Mouse (Mus musculus) testis, postnatal 14 days (tissue): ENCODE results near the gene Alpi.

Source experiments
- DNase-seq: peaks from one replicate; pipeline ENCODE4 v3.0.0; 2021; ENCODE audit warnings: low spot score

Gene Alpi

DNA sequence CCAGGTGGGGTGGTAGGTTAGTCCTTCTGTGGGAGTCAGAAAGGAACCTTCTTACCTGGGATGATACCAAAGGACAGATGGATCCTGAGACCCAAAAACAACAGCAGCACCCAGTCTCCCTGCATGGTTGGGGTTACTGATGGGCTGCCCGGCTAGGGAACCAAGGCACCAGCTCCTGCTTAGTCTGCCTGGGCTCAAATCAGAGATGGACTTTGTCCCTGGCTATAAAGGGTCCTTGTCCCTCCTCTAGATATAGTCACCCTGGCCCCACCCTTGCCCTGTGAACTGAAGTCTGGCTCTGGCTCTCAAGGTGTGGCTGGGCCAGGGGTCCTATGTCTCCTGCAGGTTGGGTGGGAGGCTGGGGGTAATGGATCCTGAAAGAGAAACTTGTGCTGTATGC, at the start of gene Alpi:
Gene Alpi, minus strand, starts transcription at position 196 of the 400 bp plus-strand sequence.
- DNase-seq = no peak

GRCm38 (mm10) chr1:87149422-87149821, 48.0 kb upstream of the Alpi start:
- DNase-seq = peak; percentile 39

DNA sequence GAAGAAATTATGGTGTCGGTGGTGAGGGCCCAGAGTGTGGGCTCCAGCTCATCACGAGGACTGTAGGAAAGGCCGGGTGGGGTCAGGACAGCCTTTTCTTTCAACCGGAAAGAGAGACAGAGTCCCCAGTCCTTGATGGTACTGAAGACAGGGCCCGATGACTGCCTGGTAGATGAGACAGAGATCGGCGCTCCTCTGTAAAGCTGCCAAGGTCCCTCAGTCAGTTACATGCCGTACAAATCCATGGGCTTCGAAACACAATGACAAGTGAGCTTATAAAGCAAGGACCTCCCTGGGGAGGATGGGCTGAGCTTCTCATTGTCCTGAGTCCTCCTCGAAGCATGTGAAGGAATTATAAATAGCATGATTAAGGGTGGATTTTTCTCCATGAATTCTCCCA, 41.7 kb upstream of the Alpi start:
- DNase-seq = no peak

DNA sequence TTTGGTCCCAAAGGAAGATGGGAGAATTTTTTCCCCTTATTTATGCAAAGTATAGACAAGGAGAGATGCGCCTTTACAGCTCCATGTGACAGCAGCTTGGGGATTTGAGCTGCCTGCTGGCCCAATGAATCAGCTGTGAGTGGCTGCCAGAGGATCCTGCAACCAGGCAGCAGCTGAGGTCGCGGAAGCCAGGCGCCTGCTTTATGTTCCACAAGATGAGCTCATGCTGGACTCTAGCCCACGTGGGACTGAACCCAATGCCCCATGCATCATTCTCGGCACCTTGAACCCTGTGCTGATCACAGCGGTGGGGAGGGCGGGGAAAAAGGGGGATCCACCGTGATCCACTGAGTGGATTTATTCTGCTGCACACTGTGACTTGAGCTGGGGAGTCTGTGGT, 41.0 kb upstream of the Alpi start:
- DNase-seq = no peak

GRCm38 (mm10) chr1:87141550-87141949, 40.1 kb upstream of the Alpi start:
- no peak for DNase-seq

- no peak for DNase-seq
Observed at GRCm38 (mm10) chr1:87131803-87132202, 30.4 kb upstream of the Alpi start.

DNA sequence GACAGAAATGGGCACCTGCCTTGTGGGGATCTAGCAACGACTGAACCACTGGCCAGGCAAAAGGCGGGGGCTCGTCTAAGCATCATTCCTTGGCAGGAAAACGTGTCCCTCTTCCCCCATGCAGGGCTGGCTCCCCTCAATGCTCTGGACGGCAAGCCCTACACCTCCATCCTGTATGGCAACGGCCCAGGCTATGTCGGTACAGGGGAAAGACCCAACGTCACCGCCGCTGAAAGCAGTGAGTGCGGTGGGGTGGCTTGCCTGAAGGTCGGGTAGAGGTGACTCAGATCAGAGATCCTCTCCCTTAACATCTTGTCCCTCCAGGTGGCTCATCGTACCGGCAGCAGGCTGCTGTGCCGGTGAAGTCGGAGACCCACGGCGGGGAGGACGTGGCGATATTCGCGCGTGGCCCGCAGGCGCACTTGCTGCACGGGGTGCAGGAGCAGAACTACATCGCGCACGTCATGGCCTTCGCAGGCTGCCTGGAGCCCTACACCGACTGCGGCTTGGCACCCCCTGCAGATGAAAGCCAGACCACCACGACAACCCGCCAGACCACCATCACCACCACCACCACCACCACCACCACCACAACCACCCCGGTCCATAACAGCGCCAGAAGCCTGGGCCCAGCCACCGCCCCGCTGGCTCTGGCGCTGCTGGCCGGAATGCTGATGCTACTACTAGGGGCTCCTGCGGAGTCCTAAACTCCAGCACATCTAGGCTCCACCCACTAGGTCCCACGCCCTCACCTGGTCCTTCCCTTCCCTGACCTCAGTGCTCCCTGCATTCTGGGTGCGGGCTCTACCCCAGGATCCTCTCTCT, 26.0 kb upstream of the Alpi start:
- no peak for DNase-seq

DNA sequence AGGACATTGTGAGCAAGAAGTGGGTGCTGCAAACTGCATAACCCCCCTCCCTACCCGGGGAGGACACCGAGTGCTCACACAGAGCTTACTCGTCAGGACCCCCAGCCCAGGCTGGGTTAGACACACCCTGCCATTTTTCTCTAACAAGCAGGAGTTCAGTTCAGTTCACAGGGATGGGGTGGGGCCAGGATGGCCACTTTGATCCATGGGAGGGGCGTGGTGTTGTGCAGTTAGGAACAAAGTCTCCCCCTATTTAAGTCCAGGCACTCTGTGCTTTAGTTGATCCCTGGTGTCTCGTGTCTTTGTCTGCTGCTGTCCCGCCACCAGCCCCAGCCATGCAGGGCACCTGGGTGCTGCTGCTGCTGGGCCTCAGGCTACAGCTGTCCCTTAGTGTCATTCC, 23.3 kb upstream of the Alpi start, which contains the start of gene Akp3:
Gene Akp3, plus strand, starts transcription at position 301 of the 400 bp plus-strand sequence.
- no peak for DNase-seq

- DNase-seq = no peak
Observed at GRCm38 (mm10) chr1:87114784-87115183, 13.4 kb upstream of the Alpi start.

GRCm38 (mm10) chr1:87111719-87112354, 10.4 kb upstream of the Alpi start:
- DNase-seq = peak; percentile 38

DNA sequence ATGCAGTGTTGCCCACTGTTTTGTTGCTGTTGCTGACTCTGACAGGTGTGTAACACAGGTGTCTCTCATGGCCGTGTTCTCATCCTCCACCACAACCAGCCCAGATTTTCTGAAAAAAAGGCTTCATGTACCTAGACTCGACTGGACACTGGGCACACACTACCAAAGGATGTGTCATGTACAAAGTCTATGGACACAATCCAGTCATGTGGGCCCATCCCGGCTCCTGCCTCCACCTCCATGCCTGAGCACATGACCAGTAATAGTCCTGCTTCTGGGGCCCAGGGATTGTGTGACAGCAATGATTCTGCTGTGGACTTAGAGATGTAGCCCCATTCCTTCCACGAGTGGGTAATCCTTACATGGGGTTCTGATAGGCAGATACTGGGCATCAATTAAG, 7.2 kb upstream of the Alpi start:
- no peak for DNase-seq

DNA sequence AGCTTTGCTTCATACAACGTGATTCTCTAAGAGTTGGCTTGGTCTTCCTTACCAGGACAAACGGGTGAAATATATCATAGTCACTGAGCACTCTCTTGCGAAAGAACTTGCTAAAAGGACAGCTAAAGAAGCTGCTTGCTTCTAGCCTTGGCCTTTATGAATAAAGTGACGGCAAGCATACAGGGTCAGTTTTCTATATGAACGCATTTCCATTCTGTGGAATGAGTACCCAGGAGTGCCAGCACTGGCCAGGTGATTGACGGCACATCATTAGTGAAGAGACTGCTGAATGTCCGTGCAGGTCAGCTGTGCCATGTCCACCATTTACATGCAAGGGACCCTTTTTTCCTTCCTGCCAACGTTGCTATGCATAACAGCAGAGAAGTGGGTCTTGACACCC, 5.1 kb upstream of the Alpi start:
- no peak for DNase-seq

DNA sequence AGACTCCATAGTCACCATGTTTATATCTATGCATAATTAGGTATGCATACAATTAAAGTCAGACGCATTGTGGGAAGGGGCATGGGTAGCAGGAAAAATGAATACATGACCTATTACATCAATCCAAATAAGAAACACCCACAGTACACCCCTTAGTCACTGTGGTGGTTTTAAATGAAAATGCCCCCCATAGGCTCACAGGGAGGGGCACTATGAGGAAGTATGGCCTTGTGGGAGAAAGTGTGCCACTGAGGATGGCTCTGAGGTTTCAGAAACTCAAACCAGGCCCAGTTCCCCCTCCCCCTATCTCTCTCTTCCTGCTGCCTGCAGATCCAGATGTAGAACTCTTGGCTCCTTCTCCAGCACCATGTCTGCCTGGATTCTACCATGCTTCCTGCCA, 2.5 kb upstream of the Alpi start:
- DNase-seq = no peak

GRCm38 (mm10) chr1:87102114-87102513, 708 bp upstream of the Alpi start:
- DNase-seq = no peak

DNA sequence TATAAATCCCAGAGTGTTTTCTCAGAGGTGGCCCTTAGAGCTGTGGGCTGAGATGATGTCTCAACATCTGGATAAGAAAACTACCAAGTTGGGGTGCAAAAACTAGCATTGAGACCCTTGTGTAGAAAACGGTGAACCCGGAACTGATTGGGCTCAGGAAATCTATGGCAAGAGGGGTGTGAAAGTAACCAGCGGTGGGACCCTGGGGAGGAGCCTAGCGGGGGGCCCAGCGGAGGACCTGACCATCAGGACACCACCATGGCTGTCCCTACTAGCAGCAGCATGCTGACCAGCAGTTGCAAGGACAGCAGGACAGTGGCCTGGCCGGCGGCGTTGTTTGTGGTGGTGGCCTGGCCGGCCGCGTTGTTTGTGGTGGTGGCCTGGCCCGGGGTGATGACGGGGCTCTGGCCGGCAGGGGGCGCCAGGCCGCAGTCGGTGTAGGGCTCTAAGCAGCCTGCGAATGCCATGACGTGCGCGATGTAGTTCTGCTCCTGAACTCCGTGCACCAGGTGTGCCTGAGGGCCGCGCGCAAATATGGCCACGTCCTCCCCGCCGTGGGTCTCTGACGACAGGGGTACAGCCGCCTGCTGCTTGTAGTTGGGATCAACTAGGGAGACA, 2.9 kb downstream of the Alpi start:
- peak; percentile 78 for DNase-seq

DNA sequence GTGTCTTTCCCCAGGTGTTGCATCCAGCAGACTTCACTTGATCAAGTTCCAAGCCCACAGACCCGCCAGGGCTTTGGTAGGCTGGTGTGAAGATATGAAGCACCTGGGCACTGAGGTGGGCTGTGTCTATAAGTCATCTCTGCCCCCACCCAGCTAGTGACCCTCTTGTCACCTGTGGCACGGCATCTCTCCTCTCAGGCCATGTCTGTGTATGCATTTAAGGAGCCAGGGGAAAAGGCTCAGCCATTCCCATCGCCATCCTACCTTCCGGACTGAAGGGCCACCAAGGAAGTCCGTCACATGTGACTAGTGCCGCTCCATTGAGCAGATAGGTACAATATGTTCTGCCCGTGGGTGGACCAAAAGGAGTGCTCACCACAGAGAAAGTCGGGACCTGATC, 5.8 kb downstream of the Alpi start:
- DNase-seq = no peak

DNA sequence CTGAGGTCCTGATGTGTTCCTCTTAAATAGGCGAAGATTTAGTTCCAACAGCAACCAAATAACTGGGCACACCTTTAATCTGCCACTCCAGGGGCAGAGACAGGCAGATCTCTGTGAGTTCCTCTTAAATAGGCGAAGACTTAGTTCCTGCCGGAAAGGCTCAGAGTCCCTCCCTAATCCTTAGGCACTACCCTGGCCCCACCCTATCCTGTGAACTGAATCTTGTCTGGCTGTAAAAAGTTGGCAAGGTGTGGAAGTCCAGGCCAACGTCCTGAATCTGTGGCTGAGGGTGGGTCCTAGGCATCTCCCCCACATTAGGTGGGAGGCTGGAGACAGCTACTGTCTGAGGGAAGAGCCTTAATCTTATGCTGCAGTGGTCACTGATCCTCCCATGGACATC, 11.6 kb downstream of the Alpi start, which contains the start of gene Alppl2:
Gene Alppl2, minus strand, starts transcription at position 101 of the 400 bp plus-strand sequence.
- DNase-seq = no peak

DNA sequence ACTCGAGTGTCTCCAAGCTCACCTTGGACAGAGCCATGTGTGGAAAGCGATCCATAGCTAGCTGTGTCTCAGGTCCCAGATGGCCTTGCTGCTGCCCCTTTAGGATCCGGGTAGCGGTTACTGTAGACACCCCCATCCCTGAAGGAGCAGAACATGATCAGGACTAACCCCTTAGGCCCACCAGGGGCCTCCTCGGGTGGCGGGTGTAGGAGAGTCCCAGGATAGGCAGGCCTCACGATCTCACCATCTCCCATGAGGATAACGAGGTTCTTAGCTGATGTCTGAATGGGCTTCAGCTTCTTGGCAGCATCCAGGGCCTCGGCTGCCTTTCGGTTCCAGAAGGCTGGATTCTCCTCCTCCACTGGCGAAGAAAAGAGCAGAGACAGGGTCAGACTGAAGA, 12.2 kb downstream of the Alpi start:
- DNase-seq = no peak

DNA sequence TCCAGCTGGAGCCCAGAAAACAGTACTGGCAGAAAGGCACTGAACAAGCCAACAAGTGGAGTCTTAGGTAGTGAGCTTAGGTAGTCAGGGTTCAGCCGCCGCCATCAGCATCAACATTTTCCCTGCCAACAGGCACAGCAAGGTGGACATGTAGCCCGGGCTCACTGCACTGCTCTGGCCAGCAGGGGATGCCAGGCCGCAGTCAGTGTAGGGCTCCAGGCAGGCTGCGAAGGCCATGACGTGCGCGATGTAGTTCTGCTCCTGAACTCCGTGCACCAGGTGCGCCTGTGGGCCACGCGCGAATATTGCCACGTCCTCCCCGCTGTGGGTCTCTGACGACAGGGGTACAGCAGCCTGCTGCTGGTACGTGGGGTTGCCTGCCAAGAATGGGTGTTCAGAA, 14.4 kb downstream of the Alpi start:
- DNase-seq = peak; percentile 36

DNA sequence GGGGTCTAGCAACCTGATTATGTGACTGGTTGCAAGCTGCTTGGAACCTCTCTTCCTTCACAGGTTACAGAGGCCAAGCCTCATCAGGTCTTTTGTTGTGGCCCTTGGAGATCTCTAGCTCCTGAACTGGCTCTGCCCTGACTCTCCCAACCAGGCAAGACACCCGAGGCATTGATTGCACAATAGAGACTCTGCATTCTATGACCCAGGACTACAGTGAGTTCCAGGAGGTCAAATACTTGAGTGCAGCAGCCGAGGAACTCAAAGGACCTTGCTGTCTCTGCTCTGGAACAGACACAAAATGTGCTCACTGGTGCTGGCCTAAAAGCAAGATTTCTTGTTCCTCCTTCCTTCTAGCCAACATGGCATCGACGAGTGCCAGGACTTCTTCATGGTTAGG, 15.2 kb downstream of the Alpi start:
- no peak for DNase-seq

DNA sequence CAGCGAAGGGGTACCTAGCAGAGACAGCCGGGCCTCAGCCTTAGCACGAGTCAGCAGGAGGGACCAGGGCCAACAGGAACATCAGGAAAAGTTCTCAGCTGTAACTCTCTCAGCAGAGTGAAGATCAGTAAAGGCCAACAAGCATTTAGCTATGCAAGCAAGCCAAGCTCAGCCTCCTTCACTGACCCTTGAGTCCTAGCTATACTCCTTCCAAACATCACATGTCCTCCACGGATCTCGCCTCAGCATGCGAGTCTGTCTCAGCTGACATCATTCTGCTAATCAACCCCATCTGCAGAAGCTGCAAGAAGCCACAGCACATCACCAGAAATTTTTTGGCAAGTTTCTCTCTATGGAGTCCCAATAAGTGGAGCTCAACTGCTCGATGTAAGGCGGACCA, 27.6 kb downstream of the Alpi start:
- no peak for DNase-seq

DNA sequence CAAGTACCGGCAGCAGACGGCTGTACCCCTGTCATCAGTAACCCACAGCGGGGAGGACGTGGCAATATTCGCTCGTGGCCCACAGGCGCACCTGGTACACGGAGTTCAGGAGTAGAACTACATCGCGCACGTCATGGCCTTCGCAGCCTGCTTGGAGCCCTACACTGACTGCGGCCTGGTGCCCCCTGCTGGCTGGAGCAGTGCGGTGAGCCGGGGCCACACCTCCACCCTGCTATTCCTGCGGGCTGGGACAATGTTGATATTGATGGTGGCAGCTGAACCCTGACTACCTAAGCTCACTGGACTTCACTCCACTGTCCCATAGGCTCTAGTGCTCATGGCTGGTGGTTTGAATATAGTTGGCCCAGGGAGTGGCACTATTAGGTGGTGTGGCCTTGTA, 30.7 kb downstream of the Alpi start:
- no peak for DNase-seq

DNA sequence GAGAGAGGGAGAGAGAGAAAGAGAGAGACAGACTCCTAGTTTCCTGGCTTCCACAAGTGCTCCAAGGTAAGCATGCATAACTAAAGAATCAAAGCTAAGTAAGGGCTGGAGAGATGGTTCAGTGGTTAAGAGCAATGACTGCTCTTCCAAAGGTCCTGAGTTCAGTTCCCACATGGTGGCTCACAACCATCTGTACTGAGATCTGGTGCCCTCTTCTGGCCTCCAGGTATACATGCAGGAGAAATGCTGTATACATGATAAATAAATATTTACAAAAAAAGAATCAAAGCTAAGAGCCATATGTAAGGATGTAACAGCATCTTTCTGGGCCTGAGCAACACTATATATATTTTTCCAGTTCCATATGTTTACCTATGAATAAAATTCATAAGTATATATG, 40.5 kb downstream of the Alpi start:
- no peak for DNase-seq
